Mouse (Mus musculus): ENCODE measurements around the gene Tmed9. TPM values are rescaled to one million over a fixed set of nuclear protein-coding genes. Genes with fewer than 3 reads are reported as not detected.
"Not testable (repeated sequence)": the region's sequence is repeated elsewhere in the genome, so short reads cannot be mapped to it uniquely, and the experiment has no call there.

Gene Tmed9
- total RNA-seq, 2 experiments from 2014 or later, result 86.3 to 94.2 TPM

GRCm38 (mm10) chr13:55600657-55601056 is 27.1 kb downstream of the Tmed9 start:
- intact Hi-C loops (cut with DNase I), result loop anchor here (1.0 kb wide), 1 partner anchor 128 kb away; no protein-coding TSS in a partner anchor
- no peak for DNase-seq (ENCODE audit: low spot score)

GRCm38 (mm10) chr13:55601611-55602010 is 28.1 kb downstream of the Tmed9 start:
- peak; percentile 28 for DNase-seq (ENCODE audit: low spot score)
- intact Hi-C loops (cut with DNase I), result loop anchor here (1.0 to 2.0 kb wide), 3 partner anchors 17 to 127 kb away; no protein-coding TSS in a partner anchor

GRCm38 (mm10) chr13:55604606-55605005 is 31.1 kb downstream of the Tmed9 start:
- intact Hi-C loops (cut with DNase I), result no loop called here
- DNase-seq (ENCODE audit: low spot score), result no peak

- DNase-seq (ENCODE audit: low spot score), result no peak
Observed at GRCm38 (mm10) chr13:55606899-55607623, 33.5 kb downstream of the Tmed9 start.

GRCm38 (mm10) chr13:55607624-55608006 is 34.1 kb downstream of the Tmed9 start:
- DNase-seq (ENCODE audit: low spot score), result no peak
- intact Hi-C loops (cut with DNase I), result no loop called here

More at GRCm38 (mm10) chr13:55606899-55607623, 33.5 kb downstream of the Tmed9 start:
- intact Hi-C loops (cut with DNase I), result no loop called here

GRCm38 (mm10) chr13:55611996-55612395 is 38.5 kb downstream of the Tmed9 start:
- intact Hi-C loops (cut with DNase I), result no loop called here
- DNase-seq (ENCODE audit: low spot score), result no peak

- intact Hi-C loops (cut with DNase I), result no loop called here
- DNase-seq (ENCODE audit: low spot score), result no peak
Observed at GRCm38 (mm10) chr13:55613471-55613870, 39.9 kb downstream of the Tmed9 start.

- no peak for DNase-seq (ENCODE audit: low spot score)
- intact Hi-C loops (cut with DNase I), result loop anchor here (2.0 kb wide), 1 partner anchor 17 kb away; no protein-coding TSS in a partner anchor
Observed at GRCm38 (mm10) chr13:55619328-55619727, 45.8 kb downstream of the Tmed9 start.

- intact Hi-C loops (cut with DNase I), result no loop called here
- no peak for DNase-seq (ENCODE audit: low spot score)
Observed at GRCm38 (mm10) chr13:55620275-55620674, 46.7 kb downstream of the Tmed9 start.

GRCm38 (mm10) chr13:55622156-55622648 is 48.7 kb downstream of the Tmed9 start:
- DNase-seq (ENCODE audit: low spot score), result not testable (repeated sequence)
- intact Hi-C loops (cut with DNase I), result loop anchor here (1.0 kb wide), 1 partner anchor 23 kb away; the partner anchor contains the start of gene B4galt7

- DNase-seq (ENCODE audit: low spot score), result peak; percentile 80
- intact Hi-C loops (cut with DNase I), result loop anchor here (1.0 kb wide), 1 partner anchor 24 kb away; the partner anchor contains the start of gene B4galt7
Observed at GRCm38 (mm10) chr13:55622649-55623541, 49.4 kb downstream of the Tmed9 start, which contains the start of gene Caml. Gene Caml, plus strand, starts transcription at chr13:55623005.

GRCm38 (mm10) chr13:55634639-55635127 is 61.2 kb downstream of the Tmed9 start, which contains the start of gene Ddx46:
Gene Ddx46, plus strand, starts transcription at chr13:55635027.
- DNase-seq (ENCODE audit: low spot score), result peak; percentile 68

GRCm38 (mm10) chr13:55635146-55635571 is 61.6 kb downstream of the Tmed9 start:
- no peak for DNase-seq (ENCODE audit: low spot score)
- intact Hi-C loops (cut with DNase I), result no loop called here

More at GRCm38 (mm10) chr13:55634639-55635127, 61.2 kb downstream of the Tmed9 start, which contains the start of gene Ddx46:
- intact Hi-C loops (cut with DNase I), result no loop called here

- DNase-seq (ENCODE audit: low spot score), result no peak
- intact Hi-C loops (cut with DNase I), result no loop called here
Observed at GRCm38 (mm10) chr13:55636185-55636983, 62.9 kb downstream of the Tmed9 start.

GRCm38 (mm10) chr13:55640480-55640879 is 66.9 kb downstream of the Tmed9 start:
- peak; percentile 17 for DNase-seq (ENCODE audit: low spot score)
- intact Hi-C loops (cut with DNase I), result loop anchor here (1.0 kb wide), 1 partner anchor 38 kb away; no protein-coding TSS in a partner anchor

- DNase-seq (ENCODE audit: low spot score), result no peak
- intact Hi-C loops (cut with DNase I), result no loop called here
Observed at GRCm38 (mm10) chr13:55644525-55644924, 71.0 kb downstream of the Tmed9 start.

Data from heart, postnatal 25 days (tissue).